Mouse (Mus musculus) heart, embryonic 13.5 days (tissue): ENCODE measurements around the gene Apoc4. TPM values are rescaled to one million over a fixed set of nuclear protein-coding genes. Genes with fewer than 3 reads are reported as not detected.

Experiments
- ATAC-seq: fragments of 200-750 bp; cut with Nextera tagmentation; 2 replicates; pipeline ENCODE4 v1.8.0; 2017; ENCODE audit warnings: moderate TSS enrichment; ENCODE audit not compliant: insufficient number of reproducible peaks, low FRiP score, low TSS enrichment; ENCODE audit errors: extremely low read depth
- H3K27ac ChIP-seq: fragments of 300-500 bp; sonication (generic); replicated peaks from 2 replicates; pipeline ENCODE4 v1.5.1; 2015; ENCODE audit warnings: moderate library complexity, mild to moderate bottlenecking, inconsistent platforms
- H3K27me3 ChIP-seq: fragments of 300-500 bp; sonication (generic); replicated peaks from 2 replicates; pipeline ENCODE4 v1.6.1; 2015; ENCODE audit warnings: mild to moderate bottlenecking, inconsistent platforms
- H3K36me3 ChIP-seq: fragments of 300-500 bp; sonication (generic); 2 replicates; pipeline ENCODE4 v1.6.1; 2015; ENCODE audit warnings: mild to moderate bottlenecking, inconsistent platforms
- H3K4me1 ChIP-seq: fragments of 300-500 bp; sonication (generic); 2 replicates; pipeline ENCODE4 v1.6.1; 2015; ENCODE audit warnings: inconsistent platforms
- H3K4me2 ChIP-seq: fragments of 300-500 bp; sonication (generic); 2 replicates; pipeline ENCODE4 v1.6.1; 2015; ENCODE audit warnings: inconsistent platforms, mild to moderate bottlenecking, moderate library complexity
- H3K4me3 ChIP-seq: fragments of 300-500 bp; sonication (generic); 2 replicates; pipeline ENCODE4 v1.5.1; 2015; ENCODE audit warnings: moderate library complexity, mild to moderate bottlenecking, inconsistent platforms
- H3K9ac ChIP-seq: fragments of 300-500 bp; sonication (generic); 2 replicates; pipeline ENCODE4 v1.6.1; 2015; ENCODE audit warnings: inconsistent platforms, mild to moderate bottlenecking, moderate library complexity
- H3K9me3 ChIP-seq: fragments of 300-500 bp; sonication (generic); 2 replicates; pipeline ENCODE4 v1.6.1; 2016; ENCODE audit warnings: inconsistent platforms
- WGBS: fragments of 180-500 bp; shearing (Covaris S2); methylation state at CpG from one replicate; pipeline ENCODE4 v1.1.7; 2015; ENCODE audit warnings: mixed read lengths; 5-methylcytosine and 5-hydroxymethylcytosine counted together
- polyA plus RNA-seq: library from polyadenylated mRNA; unstranded; fragments of >200 nt; fragmentation: Nextera tagmentation; extraction: Ambion mirVana; gene quantifications from 2 replicates; pipeline ENCODE4 v1.2.1, GENCODE M21; 2015

The Apoc4 gene
- polyA plus RNA-seq, 1 experiment from 2014 or later = 0.84 TPM

GRCm38 (mm10) chr7:19713598-19713997, 32.3 kb upstream of the Apoc4 start:
- H3K27ac ChIP-seq = no peak overlapping the region
- WGBS = 82% methylated on average over 9 of the region's 9 CpGs
- ATAC-seq = no peak
- peak overlapping the region; percentile 96 for H3K4me3 ChIP-seq
- H3K4me1 ChIP-seq = peaks cover 25% of the 10 kb centered on the region
- no peaks in the 10 kb centered on the region for H3K9me3 ChIP-seq
- peaks cover 72% of the 10 kb centered on the region for H3K36me3 ChIP-seq
- H3K9ac ChIP-seq = peak overlapping the region; percentile 98; the same call in 1 of the 2 replicates
- H3K27me3 ChIP-seq = no peaks in the 10 kb centered on the region
- H3K4me2 ChIP-seq = peak overlapping the region; percentile 93; the same call in 1 of the 2 replicates

DNA sequence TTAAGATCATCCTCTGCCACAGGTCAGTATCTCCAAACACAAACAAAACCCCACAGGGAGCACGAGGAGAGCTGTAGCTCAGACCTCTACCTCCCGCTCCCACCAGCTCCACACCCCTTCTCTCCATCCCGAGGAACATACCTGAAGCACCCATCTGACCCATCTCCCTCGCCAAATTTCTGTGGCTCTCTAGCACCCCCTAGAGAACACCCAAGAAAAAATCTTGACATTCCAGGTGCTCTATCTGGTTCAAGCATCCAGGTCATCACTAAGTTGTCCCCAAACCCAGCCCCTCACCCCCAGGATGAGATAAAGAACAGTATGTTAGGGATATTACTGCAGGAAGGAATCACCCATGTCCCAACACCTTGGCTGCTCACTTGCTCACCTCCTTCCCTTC, 31.9 kb upstream of the Apoc4 start:
- ATAC-seq = no peak
- Histone ChIP-seq H3K27ac (no peak overlapping the region), H3K9me3 (no peaks in the 10 kb centered on the region), H3K4me2 (no peak overlapping the region), H3K36me3 (peaks cover 73% of the 10 kb centered on the region), H3K9ac (no peak overlapping the region), H3K27me3 (no peaks in the 10 kb centered on the region), H3K4me1 (peaks cover 25% of the 10 kb centered on the region), H3K4me3 (0 out of 2 replicates have a peak overlapping the region, but pooled peaks have one; percentile 96)
- WGBS = 49% methylated on average over 4 of the region's 4 CpGs

DNA sequence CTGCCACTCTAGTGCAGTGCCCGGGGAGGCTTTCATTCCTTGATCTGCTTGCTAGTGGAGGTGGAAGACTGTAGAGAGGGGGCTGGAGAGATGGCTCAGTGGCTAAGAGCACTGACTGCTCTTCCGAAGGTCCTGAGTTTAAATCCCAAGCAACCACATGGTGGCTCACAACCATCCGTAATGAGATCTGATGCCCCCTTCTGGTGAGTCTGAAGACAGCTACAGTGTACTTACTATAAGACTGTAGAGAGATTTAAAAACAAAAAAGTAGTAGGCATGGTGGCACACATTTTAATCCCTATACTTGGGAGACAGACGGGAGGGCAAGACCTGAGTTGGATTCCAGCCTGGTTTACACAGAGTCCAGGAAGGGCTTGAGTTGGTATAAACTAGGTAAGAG, 31.1 kb upstream of the Apoc4 start:
- Histone ChIP-seq H3K4me2 (no peak overlapping the region), H3K36me3 (peaks cover 75% of the 10 kb centered on the region), H3K9ac (no peak overlapping the region), H3K27ac (no peak overlapping the region), H3K4me3 (no peak overlapping the region), H3K9me3 (no peaks in the 10 kb centered on the region), H3K27me3 (no peaks in the 10 kb centered on the region), H3K4me1 (peaks cover 25% of the 10 kb centered on the region)
- ATAC-seq = no peak
- WGBS = 73% methylated on average over 4 of the region's 4 CpGs

DNA sequence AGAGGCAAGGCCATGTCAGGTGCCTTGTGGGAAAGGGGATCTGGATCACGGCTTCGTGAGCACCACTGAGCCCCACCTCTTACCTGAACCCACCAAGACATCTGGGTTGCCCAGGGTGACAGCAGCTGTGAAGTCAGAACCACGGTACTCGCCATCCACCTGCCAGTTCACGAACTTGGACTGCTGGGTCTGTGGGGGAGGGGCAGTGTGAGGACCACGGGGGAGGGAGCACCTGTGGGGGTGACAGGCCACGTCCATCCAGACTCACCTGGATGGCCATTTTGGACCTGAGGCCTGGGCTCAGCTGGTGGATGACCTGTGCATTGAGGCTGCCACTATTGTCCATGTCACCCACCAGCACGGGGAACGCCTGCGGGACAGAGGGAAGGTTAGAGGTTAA, 29.4 kb upstream of the Apoc4 start:
- no peak overlapping the region for H3K9ac ChIP-seq
- H3K4me3 ChIP-seq = no peak overlapping the region
- no peak overlapping the region for H3K27ac ChIP-seq
- H3K36me3 ChIP-seq = peaks cover 82% of the 10 kb centered on the region
- H3K9me3 ChIP-seq = no peaks in the 10 kb centered on the region
- peaks cover 16% of the 10 kb centered on the region for H3K4me1 ChIP-seq
- WGBS = 92% methylated on average over 10 of the region's 10 CpGs
- ATAC-seq = no peak
- no peak overlapping the region for H3K4me2 ChIP-seq
- H3K27me3 ChIP-seq = no peaks in the 10 kb centered on the region

- Histone ChIP-seq H3K36me3 (peaks cover 86% of the 10 kb centered on the region), H3K4me1 (peaks cover 19% of the 10 kb centered on the region)
- WGBS = 90% methylated on average over 7 of the region's 7 CpGs
Measured at GRCm38 (mm10) chr7:19705271-19705670, 24.0 kb upstream of the Apoc4 start.

GRCm38 (mm10) chr7:19704475-19704874, 23.2 kb upstream of the Apoc4 start:
- peaks cover 26% of the 10 kb centered on the region for H3K4me1 ChIP-seq
- no peaks in the 10 kb centered on the region for H3K9me3 ChIP-seq
- WGBS = 83% methylated on average over 4 of the region's 4 CpGs
- H3K27ac ChIP-seq = no peak overlapping the region
- H3K4me3 ChIP-seq = no peak overlapping the region
- H3K36me3 ChIP-seq = peaks cover 78% of the 10 kb centered on the region
- no peak overlapping the region for H3K4me2 ChIP-seq
- no peak for ATAC-seq
- no peaks in the 10 kb centered on the region for H3K27me3 ChIP-seq
- no peak overlapping the region for H3K9ac ChIP-seq

More at GRCm38 (mm10) chr7:19705271-19705670, 24.0 kb upstream of the Apoc4 start:
- Histone ChIP-seq H3K27me3 (no peaks in the 10 kb centered on the region), H3K4me2 (no peak overlapping the region), H3K27ac (no peak overlapping the region), H3K9me3 (no peaks in the 10 kb centered on the region), H3K9ac (no peak overlapping the region), H3K4me3 (no peak overlapping the region)
- ATAC-seq = no peak

- ATAC-seq = no peak
- Histone ChIP-seq H3K9me3 (no peaks in the 10 kb centered on the region), H3K4me2 (no peak overlapping the region), H3K27ac (no peak overlapping the region), H3K4me1 (peaks cover 41% of the 10 kb centered on the region), H3K4me3 (no peak overlapping the region), H3K9ac (peak overlapping the region; percentile 7; the same call in 1 of the 2 replicates), H3K27me3 (no peaks in the 10 kb centered on the region), H3K36me3 (peaks cover 64% of the 10 kb centered on the region)
- WGBS = 86% methylated on average over 16 of the region's 16 CpGs
Measured at GRCm38 (mm10) chr7:19702859-19703555, 21.7 kb upstream of the Apoc4 start.

- WGBS = 27% methylated on average over 22 of the region's 22 CpGs
- H3K9ac ChIP-seq = peak overlapping the region; percentile 68
- H3K4me2 ChIP-seq = peak overlapping the region; percentile 35
- no peak; the same call in 1 of the 2 replicates for ATAC-seq
- H3K27ac ChIP-seq = peak overlapping the region; percentile 69
- H3K36me3 ChIP-seq = peaks cover 59% of the 10 kb centered on the region
- H3K4me3 ChIP-seq = no peak overlapping the region
- peaks cover 49% of the 10 kb centered on the region for H3K4me1 ChIP-seq
- H3K9me3 ChIP-seq = no peaks in the 10 kb centered on the region
- no peaks in the 10 kb centered on the region for H3K27me3 ChIP-seq
Measured at GRCm38 (mm10) chr7:19701069-19701761, 19.9 kb upstream of the Apoc4 start.

DNA sequence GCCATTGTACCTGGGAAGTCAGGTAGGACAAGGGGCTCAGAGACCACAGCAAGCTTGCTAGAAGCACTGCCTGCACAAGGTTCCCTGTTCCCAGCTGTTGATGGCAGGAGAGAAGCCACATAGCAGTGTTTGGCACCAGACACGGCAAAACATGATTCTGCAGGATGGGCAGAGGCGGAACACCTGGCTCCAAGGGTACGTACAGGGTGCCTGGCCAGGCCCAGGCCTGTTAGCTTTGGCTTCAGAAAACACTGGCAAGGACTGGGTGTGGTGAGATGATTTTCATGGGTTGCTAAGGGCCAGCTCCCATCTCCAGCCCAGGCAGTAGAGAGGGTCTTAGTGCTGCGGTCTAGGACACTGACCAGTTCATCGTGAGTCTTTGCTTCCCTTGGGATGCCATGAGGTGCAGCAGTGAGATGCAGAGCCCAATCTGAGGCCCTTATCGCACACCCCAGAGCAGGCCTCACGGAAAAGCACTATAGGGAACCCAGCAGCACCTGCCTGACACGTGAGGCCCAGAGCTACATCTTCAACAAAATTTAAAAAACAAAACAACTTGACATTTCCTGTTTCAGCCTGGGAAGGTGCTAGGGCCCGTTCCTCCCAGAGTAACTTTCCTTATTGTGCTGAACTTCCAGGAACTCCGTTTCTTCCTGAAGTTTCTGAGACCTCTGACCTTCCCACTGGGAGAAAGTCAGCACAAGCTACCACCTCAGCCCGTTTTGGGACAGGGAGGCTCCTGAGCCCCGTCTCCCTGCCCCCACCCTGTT, 19.2 kb upstream of the Apoc4 start:
- peak overlapping the region; percentile 68; the same call in 1 of the 2 replicates for H3K9ac ChIP-seq
- no peaks in the 10 kb centered on the region for H3K27me3 ChIP-seq
- no peaks in the 10 kb centered on the region for H3K9me3 ChIP-seq
- H3K4me2 ChIP-seq = peak overlapping the region; percentile 35
- H3K27ac ChIP-seq = peak overlapping the region; percentile 69
- WGBS = 49% methylated on average over 12 of the region's 12 CpGs
- H3K36me3 ChIP-seq = peaks cover 59% of the 10 kb centered on the region
- H3K4me1 ChIP-seq = peaks cover 54% of the 10 kb centered on the region
- H3K4me3 ChIP-seq = no peak overlapping the region
- ATAC-seq = no peak; the same call in 1 of the 2 replicates

DNA sequence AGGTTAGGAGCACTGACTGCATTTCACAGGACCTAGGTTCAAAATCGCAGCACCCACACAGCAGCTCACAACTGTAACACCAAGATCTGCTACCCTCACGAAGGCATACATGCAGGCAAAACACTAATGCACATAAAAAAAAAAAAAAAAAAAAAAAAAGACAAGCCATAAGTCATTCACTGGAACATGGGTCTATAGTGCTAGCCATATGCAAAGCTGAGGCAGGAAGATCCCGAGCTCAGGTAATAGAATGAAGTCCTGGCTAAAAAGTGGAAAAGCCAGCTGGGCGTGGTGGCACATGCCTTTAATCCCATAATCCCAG, 18.5 kb upstream of the Apoc4 start:
- Histone ChIP-seq H3K4me1 (peaks cover 59% of the 10 kb centered on the region), H3K9me3 (no peaks in the 10 kb centered on the region), H3K27ac (peak overlapping the region; percentile 69), H3K4me2 (0 out of 2 replicates have a peak overlapping the region, but pooled peaks have one; percentile 75), H3K27me3 (no peaks in the 10 kb centered on the region), H3K36me3 (peaks cover 52% of the 10 kb centered on the region), H3K4me3 (no peak overlapping the region), H3K9ac (peak overlapping the region; percentile 80)
- no peak for ATAC-seq
- WGBS = 72% methylated on average over 4 of the region's 4 CpGs
